8 mouse cellular contexts compared by ENCODE assay signal in genomic region chr3:97681321-97682158, GRCm38 (mm10). TPM values are rescaled to one million over a fixed set of nuclear protein-coding genes. Genes with fewer than 3 reads are reported as not detected.
DNase-seq lines count a peak whose midpoint lies in the region; ATAC-seq and TF ChIP-seq lines count a peak whose summit lies in the region.

No protein-coding gene starts in this region.

- TF ChIP-seq EP300 in heart, adult 2 months (IDR thresholded peaks at IDR 0.05; ENCODE audit: insufficient read depth, low read depth, low read length): no peak

- peak; percentile 80 for TF ChIP-seq CTCF in heart, adult 2 months (IDR thresholded peaks at IDR 0.05)

- TF ChIP-seq POLR2A in heart, adult 2 months (IDR thresholded peaks at IDR 0.05; ENCODE audit: insufficient read depth, low read depth, low read length): no peak
- TF ChIP-seq POLR2A in limb, embryonic 14.5 days (IDR thresholded peaks at IDR 0.05; ENCODE audit: borderline replicate concordance, extremely low read depth, insufficient read depth, insufficient read length): no peak

- peak overlapping the region; percentile 1; the same call in 1 of the 2 replicates for H3K27ac ChIP-seq in heart, adult 2 months
- no peak overlapping the region for H3K27ac ChIP-seq in limb, embryonic 14.5 days (replicated peaks; ENCODE audit: low read depth, low read length)
- H3K27ac ChIP-seq in midbrain, embryonic 15.5 days: no peak overlapping the region

- no peaks in the 10 kb centered on the region for H3K79me2 ChIP-seq in heart, adult 2 months (replicated peaks; ENCODE audit: control insufficient read depth, insufficient read depth, low read length)

- H3K4me3 ChIP-seq in heart, adult 2 months: peak overlapping the region; percentile 45
- peak overlapping the region; percentile 40 for H3K4me3 ChIP-seq in limb, embryonic 14.5 days (replicated peaks; ENCODE audit: low read length)
- H3K4me3 ChIP-seq in midbrain, embryonic 15.5 days: peak overlapping the region; percentile 38

- 2% methylated on average over 33 of the region's 33 CpGs for whole genome bisulfite sequencing in heart, adult 2 months
- WGBS in limb, embryonic 14.5 days: 1% methylated on average over 33 of the region's 33 CpGs
- WGBS in midbrain, embryonic 15.5 days: 1% methylated on average over 33 of the region's 33 CpGs

- no peaks in the 10 kb centered on the region for H3K27me3 ChIP-seq in heart, adult 2 months (ENCODE audit: control insufficient read depth, insufficient read depth, low read length)
- H3K27me3 ChIP-seq in limb, embryonic 14.5 days (ENCODE audit: control insufficient read depth, insufficient read depth, low read length): no peaks in the 10 kb centered on the region
- H3K27me3 ChIP-seq in midbrain, embryonic 15.5 days (replicated peaks): peaks cover 22% of the 10 kb centered on the region

- peak overlapping the region; percentile 84 for H3K4me2 ChIP-seq in limb, embryonic 14.5 days (replicated peaks; ENCODE audit: low read depth, low read length, severe bottlenecking)
- peak overlapping the region; percentile 63 for H3K4me2 ChIP-seq in midbrain, embryonic 15.5 days

- H3K36me3 ChIP-seq in heart, adult 2 months (ENCODE audit: control insufficient read depth, insufficient read depth, low read length): no peaks in the 10 kb centered on the region
- H3K36me3 ChIP-seq in limb, embryonic 14.5 days (ENCODE audit: control insufficient read depth, insufficient read depth, low read length): no peaks in the 10 kb centered on the region
- H3K36me3 ChIP-seq in midbrain, embryonic 15.5 days (replicated peaks): no peaks in the 10 kb centered on the region

- intact Hi-C loops in heart, adult 2 months (cut with DNase I): loop anchor here (1.0 to 2.0 kb wide), 3 partner anchors 23 to 198 kb away; partner anchors contain the start of gene Prkab2

- DNase-seq in urinary bladder, postnatal 14 days (ENCODE audit: low spot score): peak; percentile 78
- no peak for DNase-seq in urinary bladder, adult 2 months (ENCODE audit: low spot score)
- DNase-seq in embryo, embryonic 11.5 days (ENCODE audit: low read depth, low spot score): peak; percentile 57
- peak; percentile 70 to 74 for DNase-seq in heart, adult 2 months
- DNase-seq in kidney, adult 8-10 months: peak; percentile 75 to 88
- peak; percentile 82 for DNase-seq in limb, embryonic 14.5 days (ENCODE audit: low spot score)
- DNase-seq in spleen, postnatal 10 days (ENCODE audit: low spot score in 2 of 2): peak; percentile 33 to 76

- peak; percentile 44; the same call in 1 of the 2 replicates for ATAC-seq in limb, embryonic 14.5 days (ENCODE audit: low FRiP score, low read depth)
- peak; percentile 71 for ATAC-seq in midbrain, embryonic 15.5 days (replicated peaks)

- no peaks in the 10 kb centered on the region for H3K9me3 ChIP-seq in limb, embryonic 14.5 days (ENCODE audit: control insufficient read depth, low read length)
- no peaks in the 10 kb centered on the region for H3K9me3 ChIP-seq in midbrain, embryonic 15.5 days

- H3K4me1 ChIP-seq in heart, adult 2 months (ENCODE audit: control insufficient read depth, insufficient read depth, low read length): no peaks in the 10 kb centered on the region; the same call in 1 of the 2 replicates
- H3K4me1 ChIP-seq in limb, embryonic 14.5 days (ENCODE audit: control insufficient read depth, insufficient read depth, low read length): peaks cover 6% of the 10 kb centered on the region
- peaks cover 18% of the 10 kb centered on the region; the same call in 1 of the 2 replicates for H3K4me1 ChIP-seq in midbrain, embryonic 15.5 days

- peak overlapping the region; percentile 49 for H3K9ac ChIP-seq in heart, adult 2 months (ENCODE audit: low read depth, low read length)
- H3K9ac ChIP-seq in limb, embryonic 14.5 days (ENCODE audit: low read depth, low read length, severe bottlenecking): peak overlapping the region; percentile 51
- peak overlapping the region; percentile 39 for H3K9ac ChIP-seq in midbrain, embryonic 15.5 days

RNA-seq across cellular contexts. Expression of gene Gm17651, which starts 7.0 kb away (rescaled TPM):
- polyA plus RNA-seq in urinary bladder, adult 2 months (2012; rRNA removed): not detected in 2 replicates
- total RNA-seq in heart, adult 2 months (2021): not detected
- not detected in 2 replicates for polyA plus RNA-seq in heart, adult 2 months (2012; rRNA removed)
- not detected in 2 replicates for polyA plus RNA-seq in limb, embryonic 14.5 days (2012; rRNA removed)
- not detected in 2 replicates for polyA plus RNA-seq in limb, embryonic 14.5 days (2014; fragmentation: Nextera tagmentation; extraction: Ambion mirVana)
- polyA plus RNA-seq in midbrain, embryonic 15.5 days (2015; fragmentation: Nextera tagmentation; extraction: Ambion mirVana): not detected in 2 replicates

RNA-seq across cellular contexts. Expression of gene Prkab2, which starts 23.5 kb away (rescaled TPM):
- 63.1 and 78.0 TPM in 2 replicates for polyA plus RNA-seq in urinary bladder, adult 2 months (2012; rRNA removed)
- total RNA-seq in heart, adult 2 months (2021): 10 to 100 TPM; 20.2 to 20.6 TPM
- 21.6 and 45.2 TPM in 2 replicates for polyA plus RNA-seq in heart, adult 2 months (2012; rRNA removed)
- polyA plus RNA-seq in limb, embryonic 14.5 days (2012; rRNA removed): 15.4 and 15.6 TPM in 2 replicates
- 7.2 and 7.6 TPM in 2 replicates for polyA plus RNA-seq in limb, embryonic 14.5 days (2014; fragmentation: Nextera tagmentation; extraction: Ambion mirVana)
- 12.4 and 12.6 TPM in 2 replicates for polyA plus RNA-seq in midbrain, embryonic 15.5 days (2015; fragmentation: Nextera tagmentation; extraction: Ambion mirVana)

RNA-seq across cellular contexts. Expression of gene Fmo5, which starts 52.9 kb away (rescaled TPM):
- 1,034 and 1,245 TPM in 2 replicates for polyA plus RNA-seq in urinary bladder, adult 2 months (2012; rRNA removed)
- 10 to 100 TPM; 13.6 to 15.0 TPM for total RNA-seq in heart, adult 2 months (2021)
- polyA plus RNA-seq in heart, adult 2 months (2012; rRNA removed): 7.4 and 12.7 TPM in 2 replicates
- 2.2 and 2.3 TPM in 2 replicates for polyA plus RNA-seq in limb, embryonic 14.5 days (2012; rRNA removed)
- 2.8 TPM in 2 replicates for polyA plus RNA-seq in limb, embryonic 14.5 days (2014; fragmentation: Nextera tagmentation; extraction: Ambion mirVana)
- 0.73 and 0.89 TPM in 2 replicates for polyA plus RNA-seq in midbrain, embryonic 15.5 days (2015; fragmentation: Nextera tagmentation; extraction: Ambion mirVana)

Comparison
In these comparisons a context has a peak if more than half of its experiments do, and no peak if none do; other contexts are left out.
1. RNA of gene Fmo5, which starts 52.9 kb away (polyA plus RNA-seq): 1,034 to 1,245 TPM in urinary bladder, adult 2 months; 7.4 to 12.7 TPM in heart, adult 2 months, 2.2 to 2.8 TPM in limb, embryonic 14.5 days and 0.73 to 0.89 TPM in midbrain, embryonic 15.5 days; every median in the first group is over 10 times any median in the second.
2. Peak in every context shown above with its lines, with median percentiles within 50 percentile points of each other: H3K4me3 ChIP-seq and H3K9ac ChIP-seq.